Mouse (Mus musculus) midbrain, embryonic 11.5 days (tissue): ENCODE data around the gene Tk2. TPM values are rescaled to one million over a fixed set of nuclear protein-coding genes. Genes with fewer than 3 reads are reported as not detected.

Source experiments
- ATAC-seq: fragments of 200-750 bp; cut with Nextera tagmentation; 2 replicates; pipeline ENCODE4 v1.8.0; 2017; ENCODE audit warnings: moderate TSS enrichment, moderate library complexity; ENCODE audit not compliant: low FRiP score
- DNase-seq: peaks from one replicate; pipeline ENCODE4 v3.0.0; 2015; ENCODE audit warnings: low spot score; ENCODE audit errors: missing footprints
- H3K27ac ChIP-seq: fragments of 300-500 bp; sonication (generic); 2 replicates; pipeline ENCODE4 v1.5.1; 2014; ENCODE audit warnings: low read depth, low read length
- H3K27me3 ChIP-seq: fragments of 300-500 bp; sonication (generic); 2 replicates; pipeline ENCODE4 v1.6.1; 2014; ENCODE audit warnings: mild to moderate bottlenecking, low read length, moderate library complexity, mixed read lengths; ENCODE audit not compliant: control insufficient read depth, insufficient read depth
- H3K36me3 ChIP-seq: fragments of 300-500 bp; sonication (generic); 2 replicates; pipeline ENCODE4 v1.6.1; 2014; ENCODE audit warnings: mild to moderate bottlenecking, low read length, moderate library complexity, mixed read lengths; ENCODE audit not compliant: control insufficient read depth, insufficient read depth
- H3K4me1 ChIP-seq: fragments of 300-500 bp; sonication (generic); 2 replicates; pipeline ENCODE4 v1.6.1; 2014; ENCODE audit warnings: low read length; ENCODE audit not compliant: control insufficient read depth, insufficient read depth
- H3K4me2 ChIP-seq: fragments of 300-500 bp; sonication (generic); 2 replicates; pipeline ENCODE4 v1.6.1; 2014; ENCODE audit warnings: mild to moderate bottlenecking, moderate library complexity
- H3K4me3 ChIP-seq: fragments of 300-500 bp; sonication (generic); 2 replicates; pipeline ENCODE4 v1.5.1; 2014; ENCODE audit warnings: low read depth, low read length
- H3K9ac ChIP-seq: fragments of 300-500 bp; sonication (generic); 2 replicates; pipeline ENCODE4 v1.6.1; 2014; ENCODE audit warnings: low read length
- H3K9me3 ChIP-seq: fragments of 300-500 bp; sonication (generic); 2 replicates; pipeline ENCODE4 v1.6.1; 2016; ENCODE audit warnings: low read length; ENCODE audit not compliant: control insufficient read depth
- WGBS: fragments of 180-500 bp; shearing (Covaris S2); extraction: QIAGEN DNeasy Blood & Tissue Kit; methylation state at CpG from one replicate; pipeline ENCODE4 v1.1.7; 2014; 5-methylcytosine and 5-hydroxymethylcytosine counted together
- polyA plus RNA-seq: library from polyadenylated mRNA; unstranded; fragments of >200 nt; fragmentation: Nextera tagmentation; extraction: Ambion mirVana; gene quantifications from 2 replicates; pipeline ENCODE4 v1.2.1, GENCODE M21; 2014

The Tk2 gene
- polyA plus RNA-seq, 1 experiment from 2014 or later: 37.0 TPM

- peak; percentile 87 for ATAC-seq
- H3K27me3 ChIP-seq: no peaks in the 10 kb centered on the region
- H3K4me3 ChIP-seq: peak within 1 kb of the TSS; percentile 59
- H3K36me3 ChIP-seq: no peaks in the 10 kb centered on the region
- peak within 1 kb of the TSS; percentile 77 for H3K4me2 ChIP-seq
- H3K4me1 ChIP-seq: peaks cover 9% of the 10 kb centered on the region; the same call in 1 of the 2 replicates
- H3K9ac ChIP-seq: peak within 1 kb of the TSS; percentile 84
- H3K9me3 ChIP-seq: no peaks in the 10 kb centered on the region
- no peak within 1 kb of the TSS; the same call in 1 of the 2 replicates for H3K27ac ChIP-seq
- 4% methylated on average over 41 of the region's 41 CpGs for whole genome bisulfite sequencing
- DNase-seq: peak; percentile 100
These were observed 2.3 kb upstream of the Tk2 start, which contains the start of gene Cklf for GRCm38 (mm10) chr8:104250439-104251367. Cklf (plus strand) TSS chr8:104250861.

- H3K9ac ChIP-seq: no peak overlapping the region
- no peaks in the 10 kb centered on the region for H3K27me3 ChIP-seq
- ATAC-seq: no peak
- H3K4me2 ChIP-seq: no peak overlapping the region
- no peaks in the 10 kb centered on the region for H3K9me3 ChIP-seq
- WGBS: 84% methylated on average over 7 of the region's 7 CpGs
- peaks cover 9% of the 10 kb centered on the region; the same call in 1 of the 2 replicates for H3K4me1 ChIP-seq
- DNase-seq: no peak
- H3K36me3 ChIP-seq: peaks cover 3% of the 10 kb centered on the region; the same call in 1 of the 2 replicates
- H3K4me3 ChIP-seq: no peak overlapping the region
- no peak overlapping the region for H3K27ac ChIP-seq
These were observed 1.2 kb upstream of the Tk2 start for GRCm38 (mm10) chr8:104249442-104249996.

GRCm38 (mm10) chr8:104247908-104248275 is 466 bp downstream of the Tk2 start:
- Histone ChIP-seq H3K9me3 (no peaks in the 10 kb centered on the region), H3K27ac (no peak overlapping the region), H3K36me3 (peaks cover 3% of the 10 kb centered on the region; the same call in 1 of the 2 replicates), H3K9ac (peak overlapping the region; percentile 86), H3K4me1 (peaks cover 9% of the 10 kb centered on the region; the same call in 1 of the 2 replicates), H3K4me3 (peak overlapping the region; percentile 80), H3K27me3 (no peaks in the 10 kb centered on the region), H3K4me2 (peak overlapping the region; percentile 60)
- no peak for DNase-seq
- no peak for ATAC-seq
- 2% methylated on average over 11 of the region's 11 CpGs for WGBS

GRCm38 (mm10) chr8:104247054-104247907 is 1.1 kb downstream of the Tk2 start:
- ATAC-seq: no peak
- H3K27me3 ChIP-seq: no peaks in the 10 kb centered on the region
- 75% methylated on average over 22 of the region's 22 CpGs for WGBS
- DNase-seq: no peak
- peak overlapping the region; percentile 60 for H3K4me2 ChIP-seq
- H3K36me3 ChIP-seq: peaks cover 3% of the 10 kb centered on the region; the same call in 1 of the 2 replicates
- peaks cover 9% of the 10 kb centered on the region; the same call in 1 of the 2 replicates for H3K4me1 ChIP-seq
- no peak overlapping the region for H3K27ac ChIP-seq
- H3K4me3 ChIP-seq: peak overlapping the region; percentile 80
- H3K9ac ChIP-seq: peak overlapping the region; percentile 86
- no peaks in the 10 kb centered on the region for H3K9me3 ChIP-seq

GRCm38 (mm10) chr8:104246621-104247020 is 1.7 kb downstream of the Tk2 start:
- ATAC-seq (no peak), DNase-seq (no peak)
- Histone ChIP-seq H3K4me2 (no peak overlapping the region), H3K4me3 (no peak overlapping the region), H3K36me3 (peaks cover 4% of the 10 kb centered on the region; the same call in 1 of the 2 replicates), H3K27ac (no peak overlapping the region), H3K9ac (no peak overlapping the region), H3K4me1 (peaks cover 9% of the 10 kb centered on the region; the same call in 1 of the 2 replicates), H3K27me3 (no peaks in the 10 kb centered on the region), H3K9me3 (no peaks in the 10 kb centered on the region)
- 86% methylated on average over 4 of the region's 4 CpGs for WGBS

- no peaks in the 10 kb centered on the region for H3K4me1 ChIP-seq
- no peak overlapping the region for H3K4me2 ChIP-seq
- no peak overlapping the region for H3K9ac ChIP-seq
- no peak overlapping the region for H3K27ac ChIP-seq
- no peak overlapping the region for H3K4me3 ChIP-seq
- 88% methylated on average over 12 of the region's 12 CpGs for WGBS
- DNase-seq (peak; percentile 56), ATAC-seq (no peak)
- no peaks in the 10 kb centered on the region for H3K27me3 ChIP-seq
- H3K36me3 ChIP-seq: peaks cover 13% of the 10 kb centered on the region
- H3K9me3 ChIP-seq: no peaks in the 10 kb centered on the region
These were observed 6.2 kb downstream of the Tk2 start for GRCm38 (mm10) chr8:104242038-104242644.

GRCm38 (mm10) chr8:104239418-104239861 is 8.9 kb downstream of the Tk2 start:
- WGBS: 88% methylated on average over 10 of the region's 10 CpGs
- DNase-seq: peak; percentile 44
- ATAC-seq: no peak
- Histone ChIP-seq H3K4me1 (no peaks in the 10 kb centered on the region), H3K27me3 (no peaks in the 10 kb centered on the region), H3K27ac (no peak overlapping the region), H3K9ac (no peak overlapping the region), H3K4me3 (no peak overlapping the region), H3K4me2 (no peak overlapping the region), H3K9me3 (no peaks in the 10 kb centered on the region), H3K36me3 (peaks cover 10% of the 10 kb centered on the region)

DNA sequence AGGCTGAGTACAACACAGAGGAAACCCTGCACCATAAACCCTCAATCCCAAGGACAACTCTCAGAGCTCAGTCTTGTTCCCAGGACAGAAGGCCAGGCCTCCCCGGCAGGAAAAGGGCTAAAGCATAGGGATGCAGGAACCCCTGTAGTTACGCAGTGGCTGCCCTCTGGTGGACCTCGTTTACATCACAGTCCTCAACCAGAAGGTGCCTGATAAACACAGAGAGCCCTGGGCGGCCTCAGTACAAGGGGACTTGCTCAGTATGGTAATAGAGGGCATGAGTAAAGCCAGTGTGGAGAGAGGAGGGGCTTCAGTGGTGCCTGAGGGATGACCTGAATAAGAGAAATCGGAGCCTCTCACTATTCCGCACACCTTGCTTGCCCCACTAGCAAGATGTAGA is 13.8 kb downstream of the Tk2 start:
- ATAC-seq (peak; percentile 72; the same call in 1 of the 2 replicates), DNase-seq (peak; percentile 47)
- Histone ChIP-seq H3K4me1 (no peaks in the 10 kb centered on the region), H3K9me3 (no peaks in the 10 kb centered on the region), H3K27me3 (no peaks in the 10 kb centered on the region), H3K27ac (no peak overlapping the region), H3K4me3 (no peak overlapping the region), H3K9ac (no peak overlapping the region), H3K36me3 (peaks cover 10% of the 10 kb centered on the region), H3K4me2 (no peak overlapping the region)
- 43% methylated on average over 6 of the region's 6 CpGs for WGBS
